Mouse (Mus musculus) CH12.LX (cell line): ENCODE measurements around the gene Ntrk2.

ENCODE experiments used
- CHD1 ChIP-seq: IDR thresholded peaks from 2 replicates; pipeline ENCODE4 v1.6.1; 2012; ENCODE audit warnings: low read depth, low read length, improper control_type of control experiment, inconsistent platforms
- CTCF ChIP-seq, 2 experiments: IDR thresholded peaks in 1 of 2; conservative IDR thresholded peaks in 1 of 2; 2 replicates each; pipeline ENCODE4 v1.5.1; 2011 to 2012; ENCODE audit warnings: low read depth in 2 of 2, low read length in 2 of 2, improper control_type of control experiment in 1 of 2, inconsistent platforms in 1 of 2, mild to moderate bottlenecking in 1 of 2, moderate library complexity in 1 of 2
- EP300 ChIP-seq: IDR thresholded peaks from 2 replicates; pipeline ENCODE4 v1.6.1; 2011; ENCODE audit warnings: low read length, improper control_type of control experiment
- ETS1 ChIP-seq: conservative IDR thresholded peaks from 2 replicates; pipeline ENCODE4 v1.6.1; 2012; ENCODE audit warnings: low read depth, mild to moderate bottlenecking, inconsistent platforms, low read length, improper control_type of control experiment, moderate library complexity
- MAX ChIP-seq: IDR thresholded peaks from 2 replicates; pipeline ENCODE4 v1.6.1; 2011; ENCODE audit warnings: low read length, improper control_type of control experiment
- NRF1 ChIP-seq: IDR thresholded peaks from 2 replicates; pipeline ENCODE4 v1.6.1; 2014; ENCODE audit warnings: low read depth, mild to moderate bottlenecking, inconsistent platforms, low read length, improper control_type of control experiment, moderate library complexity
- POLR2A ChIP-seq: IDR thresholded peaks from 2 replicates; pipeline ENCODE4 v1.6.1; 2011; ENCODE audit warnings: low read depth, mild to moderate bottlenecking, improper control_type of control experiment, low read length
- POLR2AphosphoS2 ChIP-seq: IDR thresholded peaks from 2 replicates; pipeline ENCODE4 v1.6.1; 2011; ENCODE audit warnings: low read depth, low read length, improper control_type of control experiment
- UBTF ChIP-seq: IDR thresholded peaks from 2 replicates; pipeline ENCODE4 v1.6.1; 2012; ENCODE audit warnings: low read depth, mild to moderate bottlenecking, inconsistent platforms, low read length, improper control_type of control experiment, moderate library complexity
- USF1 ChIP-seq: IDR thresholded peaks from 2 replicates; pipeline ENCODE4 v1.6.1; 2014; ENCODE audit warnings: low read depth, mild to moderate bottlenecking, inconsistent platforms, low read length, improper control_type of control experiment
- ZC3H11A ChIP-seq: IDR thresholded peaks from 2 replicates; pipeline ENCODE4 v1.6.1; 2012; ENCODE audit warnings: low read depth, mild to moderate bottlenecking, inconsistent platforms, low read length, improper control_type of control experiment
- ZMIZ1 ChIP-seq: IDR thresholded peaks from 2 replicates; pipeline ENCODE4 v1.6.1; 2012; ENCODE audit warnings: low read depth, mild to moderate bottlenecking, inconsistent platforms, low read length, improper control_type of control experiment

DNA sequence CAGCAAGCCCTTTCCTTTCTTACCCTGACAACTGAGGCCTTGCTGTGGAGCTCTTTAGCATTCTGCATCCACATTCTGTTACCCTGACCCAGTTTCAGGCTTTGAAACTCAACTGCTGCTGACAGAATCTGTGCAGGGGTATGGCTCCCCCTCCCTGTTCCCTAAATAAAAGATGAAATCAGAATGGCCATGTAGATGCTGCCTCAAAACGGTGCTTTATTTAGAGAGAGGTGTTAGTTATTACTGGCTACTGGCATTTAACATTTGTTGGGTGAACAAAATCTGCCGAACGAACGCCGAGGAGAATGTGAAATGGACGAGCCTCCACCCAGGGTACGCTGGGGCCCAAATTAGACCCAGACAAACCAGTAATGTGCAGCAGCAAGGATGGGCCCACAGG is 288.4 kb downstream of the Ntrk2 start:
- TF ChIP-seq EP300 (no peak), POLR2A (no peak), USF1 (no peak), MAX (no peak), ZMIZ1 (no peak), CHD1 (no peak), POLR2AphosphoS2 (no peak), ETS1 (no peak), UBTF (no peak), CTCF (conservative IDR thresholded peaks at IDR 0.05 in 1 of 2, IDR thresholded peaks at IDR 0.05 in 1 of 2; ENCODE audit: low read depth in 2 of 2, low read length in 2 of 2) (no peak), NRF1 (no peak), ZC3H11A (no peak)
